Mouse (Mus musculus) C2C12 (cell line): ENCODE measurements around the gene 1700061G19Rik. TPM values are rescaled to one million over a fixed set of nuclear protein-coding genes. Genes with fewer than 3 reads are reported as not detected.

ENCODE experiments used
- H3K27me3 ChIP-seq: one replicate; pipeline ENCODE4 v1.6.1; 2011; ENCODE audit not compliant: control insufficient read depth, insufficient read depth, insufficient read length
- H3K36me3 ChIP-seq: one replicate; pipeline ENCODE4 v1.6.1; 2011; ENCODE audit not compliant: control insufficient read depth, insufficient read depth
- H3K4me3 ChIP-seq: one replicate; pipeline ENCODE4 v1.5.1; 2011; ENCODE audit warnings: mild to moderate bottlenecking, control low read depth; ENCODE audit not compliant: poor library complexity, insufficient read depth, severe bottlenecking
- H3K79me2 ChIP-seq: one replicate; pipeline ENCODE4 v1.6.1; 2011; ENCODE audit not compliant: control insufficient read depth, insufficient read depth
- H3K79me3 ChIP-seq: one replicate; pipeline ENCODE4 v1.6.1; 2011; ENCODE audit warnings: low read depth, control low read depth
- H3ac ChIP-seq: one replicate; pipeline ENCODE3; 2011; ENCODE audit warnings: low read depth; ENCODE audit not compliant: control insufficient read depth, insufficient read length
- CEBPB ChIP-seq: IDR thresholded peaks from one replicate; pipeline ENCODE4 v1.6.1; 2011; ENCODE audit warnings: low read depth, mild to moderate bottlenecking, control low read depth, moderate library complexity
- CTCF ChIP-seq: IDR thresholded peaks from one replicate; pipeline ENCODE4 v1.5.1; 2011; ENCODE audit not compliant: control insufficient read depth, insufficient read depth, insufficient read length
- FOSL1 ChIP-seq: IDR thresholded peaks from one replicate; pipeline ENCODE4 v1.8.0; 2011; ENCODE audit warnings: mild to moderate bottlenecking, low read length; ENCODE audit not compliant: poor library complexity, insufficient read depth, severe bottlenecking
- MAX ChIP-seq: IDR thresholded peaks from one replicate; pipeline ENCODE4 v1.6.1; 2011; ENCODE audit warnings: mild to moderate bottlenecking, control low read depth
- MYOD1 ChIP-seq: IDR thresholded peaks from one replicate; pipeline ENCODE4 v1.6.1; 2011; ENCODE audit warnings: low read depth; ENCODE audit not compliant: control insufficient read depth, insufficient read length
- MYOG ChIP-seq: IDR thresholded peaks from one replicate; pipeline ENCODE4 v1.6.1; 2011; ENCODE audit not compliant: control insufficient read depth, insufficient read length; ENCODE audit errors: extremely low read depth
- USF1 ChIP-seq: IDR thresholded peaks from one replicate; pipeline ENCODE4 v1.6.1; 2011; ENCODE audit warnings: low read depth, mild to moderate bottlenecking, control low read depth, moderate library complexity
- polyA plus RNA-seq: library from polyadenylated mRNA; unstranded; fragments of >200 nt; fragmentation: generic; extraction: Trizol; gene quantifications from one replicate; pipeline ENCODE4 v1.2.1, GENCODE M21; 2012; ENCODE audit warnings: missing spikeins

Gene 1700061G19Rik
- polyA plus RNA-seq, 1 experiment: 0.02 TPM

- Histone ChIP-seq H3K36me3 (no peaks in the 10 kb centered on the region), H3K4me3 (no peak overlapping the region), H3K27me3 (peaks cover 4% of the 10 kb centered on the region), H3K79me2 (no peaks in the 10 kb centered on the region), H3K79me3 (no peaks in the 10 kb centered on the region), H3ac (no peak overlapping the region)
- TF ChIP-seq USF1 (no peak), MAX (no peak), MYOG (no peak), CTCF (no peak), FOSL1 (no peak), MYOD1 (no peak), CEBPB (no peak)
Measured at GRCm38 (mm10) chr17:56872512-56872911, 2.8 kb upstream of the 1700061G19Rik start.

GRCm38 (mm10) chr17:56874237-56874636, 1.0 kb upstream of the 1700061G19Rik start, which contains the start of gene Acsbg2:
Acsbg2 (minus strand) TSS chr17:56874447.
- TF ChIP-seq MAX (no peak), USF1 (no peak), MYOG (no peak), FOSL1 (no peak), CEBPB (no peak), MYOD1 (no peak), CTCF (no peak)
- H3ac ChIP-seq: no peak within 1 kb of the TSS
- no peaks in the 10 kb centered on the region for H3K79me3 ChIP-seq
- no peak within 1 kb of the TSS for H3K4me3 ChIP-seq
- H3K79me2 ChIP-seq: no peaks in the 10 kb centered on the region
- H3K36me3 ChIP-seq: no peaks in the 10 kb centered on the region
- H3K27me3 ChIP-seq: peaks cover 4% of the 10 kb centered on the region

- peaks cover 4% of the 10 kb centered on the region for H3K27me3 ChIP-seq
- TF ChIP-seq CEBPB (no peak), MAX (no peak), USF1 (no peak), CTCF (no peak), FOSL1 (no peak), MYOD1 (no peak), MYOG (no peak)
- H3K4me3 ChIP-seq: no peak overlapping the region
- H3ac ChIP-seq: no peak overlapping the region
- no peaks in the 10 kb centered on the region for H3K79me2 ChIP-seq
- H3K36me3 ChIP-seq: no peaks in the 10 kb centered on the region
- no peaks in the 10 kb centered on the region for H3K79me3 ChIP-seq
Measured at GRCm38 (mm10) chr17:56876465-56876864, 1.2 kb downstream of the 1700061G19Rik start.

GRCm38 (mm10) chr17:56876981-56877380, 1.7 kb downstream of the 1700061G19Rik start:
- Histone ChIP-seq H3K79me3 (no peaks in the 10 kb centered on the region), H3K27me3 (peaks cover 4% of the 10 kb centered on the region), H3K36me3 (no peaks in the 10 kb centered on the region), H3K79me2 (no peaks in the 10 kb centered on the region), H3ac (no peak overlapping the region), H3K4me3 (no peak overlapping the region)
- TF ChIP-seq FOSL1 (no peak), CEBPB (no peak), MAX (no peak), MYOG (no peak), USF1 (no peak), MYOD1 (no peak), CTCF (no peak)

- Histone ChIP-seq H3K36me3 (no peaks in the 10 kb centered on the region), H3K79me3 (no peaks in the 10 kb centered on the region), H3K27me3 (peaks cover 4% of the 10 kb centered on the region), H3K79me2 (no peaks in the 10 kb centered on the region), H3K4me3 (no peak overlapping the region), H3ac (no peak overlapping the region)
- TF ChIP-seq FOSL1 (no peak), CEBPB (no peak), USF1 (no peak), MAX (no peak), MYOG (no peak), MYOD1 (no peak), CTCF (no peak)
Measured at GRCm38 (mm10) chr17:56877426-56877825, 2.1 kb downstream of the 1700061G19Rik start.

GRCm38 (mm10) chr17:56883612-56884011, 8.3 kb downstream of the 1700061G19Rik start:
- Histone ChIP-seq H3K79me3 (no peaks in the 10 kb centered on the region), H3K27me3 (no peaks in the 10 kb centered on the region), H3K36me3 (no peaks in the 10 kb centered on the region), H3K4me3 (no peak overlapping the region), H3ac (no peak overlapping the region), H3K79me2 (no peaks in the 10 kb centered on the region)
- TF ChIP-seq MYOG: no peak
- TF ChIP-seq MAX: no peak
- no peak for TF ChIP-seq USF1
- TF ChIP-seq CTCF: no peak
- no peak for TF ChIP-seq FOSL1
- TF ChIP-seq MYOD1: no peak
- no peak for TF ChIP-seq CEBPB
